8 mouse cellular contexts compared by ENCODE assay signal in genomic region chr11:70431574-70431973, GRCm38 (mm10). TPM values are rescaled to one million over a fixed set of nuclear protein-coding genes. Genes with fewer than 3 reads are reported as not detected.
DNase-seq lines count a peak whose midpoint lies in the region; ATAC-seq and TF ChIP-seq lines count a peak whose summit lies in the region.

No protein-coding gene starts in this region.

- H3K36me3 ChIP-seq in kidney, embryonic 14.5 days (ENCODE audit: control insufficient read depth, insufficient read depth, low read length), result peaks cover 7% of the 10 kb centered on the region; the same call in 1 of the 2 replicates
- H3K36me3 ChIP-seq in hindbrain, embryonic 14.5 days (replicated peaks; ENCODE audit: control insufficient read depth, insufficient read depth), result peaks cover 12% of the 10 kb centered on the region
- peaks cover 5% of the 10 kb centered on the region; the same call in 1 of the 2 replicates for H3K36me3 ChIP-seq in midbrain, embryonic 15.5 days (replicated peaks)

- no peak for ATAC-seq in kidney, embryonic 14.5 days (ENCODE audit: low FRiP score, low TSS enrichment)
- no peak for ATAC-seq in hindbrain, embryonic 14.5 days (ENCODE audit: low FRiP score)
- no peak for ATAC-seq in midbrain, embryonic 15.5 days (replicated peaks)
- ATAC-seq in inflammation-experienced regulatory T-cells, adult 6 months, result no peak
- no peak for ATAC-seq in monocyte, adult 5-6 weeks (replicated peaks; ENCODE audit: insufficient number of reproducible peaks, low FRiP score, low TSS enrichment, poor library complexity, severe bottlenecking)

- H3K9me3 ChIP-seq in kidney, embryonic 14.5 days (ENCODE audit: control insufficient read depth, low read length), result no peaks in the 10 kb centered on the region
- H3K9me3 ChIP-seq in hindbrain, embryonic 14.5 days (ENCODE audit: control insufficient read depth, low read length), result no peaks in the 10 kb centered on the region
- H3K9me3 ChIP-seq in midbrain, embryonic 15.5 days, result no peaks in the 10 kb centered on the region

- WGBS in kidney, embryonic 14.5 days, result 31% methylated on average over 5 of the region's 5 CpGs
- 23% methylated on average over 5 of the region's 5 CpGs for WGBS in hindbrain, embryonic 14.5 days
- 27% methylated on average over 5 of the region's 5 CpGs for WGBS in midbrain, embryonic 15.5 days

- H3K4me1 ChIP-seq in kidney, embryonic 14.5 days (ENCODE audit: control insufficient read depth, insufficient read depth, low read length), result peaks cover 10% of the 10 kb centered on the region
- H3K4me1 ChIP-seq in bone marrow macrophage, adult 2 months (ENCODE audit: control insufficient read depth, insufficient read depth, low read length), result peaks cover 19% of the 10 kb centered on the region
- H3K4me1 ChIP-seq in hindbrain, embryonic 14.5 days (replicated peaks; ENCODE audit: control insufficient read depth, insufficient read depth, low read length), result peaks cover 13% of the 10 kb centered on the region
- H3K4me1 ChIP-seq in midbrain, embryonic 15.5 days, result peaks cover 37% of the 10 kb centered on the region

- H3K9ac ChIP-seq in kidney, embryonic 14.5 days (ENCODE audit: low read depth, low read length), result no peak overlapping the region
- H3K9ac ChIP-seq in hindbrain, embryonic 14.5 days, result peak overlapping the region; percentile 88
- H3K9ac ChIP-seq in midbrain, embryonic 15.5 days, result peak overlapping the region; percentile 17; the same call in 1 of the 2 replicates

- no peak for DNase-seq in kidney, postnatal 36 days
- no peak for DNase-seq in hindbrain, embryonic 14.5 days (ENCODE audit: low spot score)
- no peak for DNase-seq in thymus, postnatal 25 days

- H3K4me2 ChIP-seq in kidney, embryonic 14.5 days (replicated peaks; ENCODE audit: low read depth, low read length), result peak overlapping the region; percentile 63; the same call in 1 of the 2 replicates
- peak overlapping the region; percentile 71 for H3K4me2 ChIP-seq in hindbrain, embryonic 14.5 days (replicated peaks)
- H3K4me2 ChIP-seq in midbrain, embryonic 15.5 days, result peak overlapping the region; percentile 69

- peak overlapping the region; percentile 61 for H3K4me3 ChIP-seq in kidney, embryonic 14.5 days (ENCODE audit: low read length)
- peak overlapping the region; percentile 60; the same call in 1 of the 2 replicates for H3K4me3 ChIP-seq in bone marrow macrophage, adult 2 months (ENCODE audit: insufficient read depth, low read length)
- peak overlapping the region; percentile 77 for H3K4me3 ChIP-seq in hindbrain, embryonic 14.5 days (replicated peaks; ENCODE audit: low read length)
- peak overlapping the region; percentile 89 for H3K4me3 ChIP-seq in midbrain, embryonic 15.5 days

- H3K27me3 ChIP-seq in kidney, embryonic 14.5 days (ENCODE audit: control insufficient read depth, insufficient read depth, low read length), result no peaks in the 10 kb centered on the region
- no peaks in the 10 kb centered on the region for H3K27me3 ChIP-seq in hindbrain, embryonic 14.5 days (ENCODE audit: control insufficient read depth, insufficient read depth, low read length)
- no peaks in the 10 kb centered on the region for H3K27me3 ChIP-seq in midbrain, embryonic 15.5 days (replicated peaks)

- TF ChIP-seq CTCF in bone marrow macrophage, adult 2 months (IDR thresholded peaks at IDR 0.05; ENCODE audit: low read depth, low read length), result no peak

- no peak overlapping the region for H3K27ac ChIP-seq in kidney, embryonic 14.5 days (ENCODE audit: low read depth, low read length)
- H3K27ac ChIP-seq in bone marrow macrophage, adult 2 months (ENCODE audit: insufficient read depth, low read depth, low read length), result no peak overlapping the region
- H3K27ac ChIP-seq in hindbrain, embryonic 14.5 days, result peak overlapping the region; percentile 91
- H3K27ac ChIP-seq in midbrain, embryonic 15.5 days, result peak overlapping the region; percentile 94

- no peak for TF ChIP-seq POLR2A in bone marrow macrophage, adult 2 months (IDR thresholded peaks at IDR 0.05; ENCODE audit: borderline replicate concordance, low read depth, low read length)

RNA-seq across cellular contexts. Expression of gene Arrb2, which starts 0.9 kb away (rescaled TPM):
- polyA plus RNA-seq in kidney, embryonic 14.5 days (2014; fragmentation: Nextera tagmentation; extraction: Ambion mirVana), result 11.0 and 23.3 TPM in 2 replicates
- 520 and 549 TPM in 2 replicates for polyA plus RNA-seq in bone marrow macrophage, adult 2 months (2012; ENCODE audit: insufficient read depth, insufficient read length, missing spikeins)
- 55.9 and 61.2 TPM in 2 replicates for polyA plus RNA-seq in hindbrain, embryonic 14.5 days (2014; fragmentation: Nextera tagmentation; extraction: Ambion mirVana)
- polyA plus RNA-seq in midbrain, embryonic 15.5 days (2015; fragmentation: Nextera tagmentation; extraction: Ambion mirVana), result 53.6 and 53.8 TPM in 2 replicates
- 100 to 1,000 TPM in 2 of 3 experiments, 10 to 100 TPM in 1; 50.6 to 129 (median 119) TPM for polyA plus RNA-seq in inflammation-experienced regulatory T-cells, adult 6 months (2017; shearing (Covaris generic))
- total RNA-seq in monocyte, adult 5-6 weeks (2017), result 94.2 to 148 TPM (median 113 TPM) in 3 replicates

RNA-seq across cellular contexts. Expression of gene Med11, which starts 20.1 kb away (rescaled TPM):
- polyA plus RNA-seq in kidney, embryonic 14.5 days (2014; fragmentation: Nextera tagmentation; extraction: Ambion mirVana), result 48.7 and 50.0 TPM in 2 replicates
- 40.5 and 41.6 TPM in 2 replicates for polyA plus RNA-seq in bone marrow macrophage, adult 2 months (2012; ENCODE audit: insufficient read depth, insufficient read length, missing spikeins)
- polyA plus RNA-seq in hindbrain, embryonic 14.5 days (2014; fragmentation: Nextera tagmentation; extraction: Ambion mirVana), result 41.8 and 45.8 TPM in 2 replicates
- 46.2 and 49.5 TPM in 2 replicates for polyA plus RNA-seq in midbrain, embryonic 15.5 days (2015; fragmentation: Nextera tagmentation; extraction: Ambion mirVana)
- 10 to 100 TPM; 76.7 to 81.3 (median 80.3) TPM for polyA plus RNA-seq in inflammation-experienced regulatory T-cells, adult 6 months (2017; shearing (Covaris generic))
- total RNA-seq in monocyte, adult 5-6 weeks (2017), result 37.7 to 56.2 TPM (median 52.1 TPM) in 3 replicates

RNA-seq across cellular contexts. Expression of gene Pelp1, which starts 21.7 kb away (rescaled TPM):
- 27.8 and 39.0 TPM in 2 replicates for polyA plus RNA-seq in kidney, embryonic 14.5 days (2014; fragmentation: Nextera tagmentation; extraction: Ambion mirVana)
- 19.3 and 21.2 TPM in 2 replicates for polyA plus RNA-seq in bone marrow macrophage, adult 2 months (2012; ENCODE audit: insufficient read depth, insufficient read length, missing spikeins)
- 29.9 and 33.0 TPM in 2 replicates for polyA plus RNA-seq in hindbrain, embryonic 14.5 days (2014; fragmentation: Nextera tagmentation; extraction: Ambion mirVana)
- 32.6 and 33.8 TPM in 2 replicates for polyA plus RNA-seq in midbrain, embryonic 15.5 days (2015; fragmentation: Nextera tagmentation; extraction: Ambion mirVana)
- polyA plus RNA-seq in inflammation-experienced regulatory T-cells, adult 6 months (2017; shearing (Covaris generic)), result 1 to 10 TPM; 5.2 to 7.3 (median 6.5) TPM
- 1.6 to 4.9 TPM (median 2.1 TPM) in 3 replicates for total RNA-seq in monocyte, adult 5-6 weeks (2017)

RNA-seq across cellular contexts. Expression of gene Zmynd15, which starts 27.7 kb away (rescaled TPM):
- polyA plus RNA-seq in kidney, embryonic 14.5 days (2014; fragmentation: Nextera tagmentation; extraction: Ambion mirVana), result 0.33 and 0.88 TPM in 2 replicates
- polyA plus RNA-seq in bone marrow macrophage, adult 2 months (2012; ENCODE audit: insufficient read depth, insufficient read length, missing spikeins), result 21.7 and 23.7 TPM in 2 replicates
- 0.50 and 0.95 TPM in 2 replicates for polyA plus RNA-seq in hindbrain, embryonic 14.5 days (2014; fragmentation: Nextera tagmentation; extraction: Ambion mirVana)
- 0.61 and 0.62 TPM in 2 replicates for polyA plus RNA-seq in midbrain, embryonic 15.5 days (2015; fragmentation: Nextera tagmentation; extraction: Ambion mirVana)
- not detected for polyA plus RNA-seq in inflammation-experienced regulatory T-cells, adult 6 months (2017; shearing (Covaris generic))
- total RNA-seq in monocyte, adult 5-6 weeks (2017), result 0.21 TPM in 1 of 3 replicates, not detected in the others

RNA-seq across cellular contexts. Expression of gene Cxcl16, which starts 28.2 kb away (rescaled TPM):
- polyA plus RNA-seq in kidney, embryonic 14.5 days (2014; fragmentation: Nextera tagmentation; extraction: Ambion mirVana), result 5.2 and 6.0 TPM in 2 replicates
- polyA plus RNA-seq in bone marrow macrophage, adult 2 months (2012; ENCODE audit: insufficient read depth, insufficient read length, missing spikeins), result 434 and 456 TPM in 2 replicates
- 7.8 and 10.2 TPM in 2 replicates for polyA plus RNA-seq in hindbrain, embryonic 14.5 days (2014; fragmentation: Nextera tagmentation; extraction: Ambion mirVana)
- polyA plus RNA-seq in midbrain, embryonic 15.5 days (2015; fragmentation: Nextera tagmentation; extraction: Ambion mirVana), result 2.5 and 2.9 TPM in 2 replicates
- under 1 TPM; 0.62 to 0.85 (median 0.72) TPM for polyA plus RNA-seq in inflammation-experienced regulatory T-cells, adult 6 months (2017; shearing (Covaris generic))
- total RNA-seq in monocyte, adult 5-6 weeks (2017), result 1.6 to 3.5 TPM (median 2.8 TPM) in 3 replicates

Comparison
In these comparisons a context has a peak if more than half of its experiments do, and no peak if none do; other contexts are left out.
1. H3K27ac ChIP-seq: peak in hindbrain, embryonic 14.5 days (single experiment) and midbrain, embryonic 15.5 days (single experiment); none in kidney, embryonic 14.5 days (single experiment) and bone marrow macrophage, adult 2 months (single experiment).
2. Peak in every context shown above with its lines, with median percentiles within 50 percentile points of each other: H3K4me2 ChIP-seq and H3K4me3 ChIP-seq.